Mouse (Mus musculus) limb, embryonic 10.5 days (tissue): ENCODE measurements at regions not wholly inside any gene's neighbourhood (a gene's known extent, or its start where the extent isn't known, plus 50 kb on each side); places are given as distances from the start of the nearest gene placed in this dataset.

Experiments
- DNase-seq: peaks from one replicate; pipeline ENCODE4 v3.0.0-alpha.2; 2017; ENCODE audit warnings: low spot score
- H3K27ac ChIP-seq: fragments of 300-500 bp; sonication (generic); 2 replicates; pipeline ENCODE4 v1.5.1; 2016; ENCODE audit warnings: mild to moderate bottlenecking
- H3K27me3 ChIP-seq: fragments of 300-500 bp; sonication (generic); 2 replicates; pipeline ENCODE4 v1.6.1; 2016; ENCODE audit warnings: low read depth, mild to moderate bottlenecking; ENCODE audit not compliant: poor library complexity, severe bottlenecking
- H3K36me3 ChIP-seq: fragments of 300-500 bp; sonication (generic); 2 replicates; pipeline ENCODE4 v1.6.1; 2016; ENCODE audit warnings: mild to moderate bottlenecking, moderate library complexity
- H3K4me1 ChIP-seq: fragments of 300-500 bp; sonication (generic); 2 replicates; pipeline ENCODE4 v1.6.1; 2016
- H3K4me3 ChIP-seq: fragments of 300-500 bp; sonication (generic); 2 replicates; pipeline ENCODE4 v1.5.1; 2016; ENCODE audit warnings: mild to moderate bottlenecking, moderate library complexity
- H3K9me3 ChIP-seq: fragments of 300-500 bp; sonication (generic); replicated peaks from 2 replicates; pipeline ENCODE4 v1.6.1; 2016; ENCODE audit warnings: mild to moderate bottlenecking
- WGBS: fragments of 180-500 bp; shearing (Covaris S2); methylation state at CpG from one replicate; pipeline ENCODE4 v1.1.7; 2016; 5-methylcytosine and 5-hydroxymethylcytosine counted together

GRCm38 (mm10) chrX:134890583-134890982 is 74.0 kb downstream of the Nxf2 start:
- Histone ChIP-seq H3K36me3 (no peaks in the 10 kb centered on the region), H3K9me3 (no peaks in the 10 kb centered on the region), H3K27me3 (peaks cover 30% of the 10 kb centered on the region), H3K4me1 (no peaks in the 10 kb centered on the region), H3K27ac (no peak overlapping the region), H3K4me3 (no peak overlapping the region)
- DNase-seq, result no peak
- 87% methylated on average over 3 of the region's 3 CpGs for WGBS

- 92% methylated on average over 3 of the region's 4 CpGs for WGBS
Measured at GRCm38 (mm10) chrX:134889634-134890033, 74.9 kb downstream of the Nxf2 start.

GRCm38 (mm10) chrX:134882334-134882733 is 73.3 kb upstream of the Armcx2 start:
- H3K36me3 ChIP-seq, result no peaks in the 10 kb centered on the region
- 89% methylated on average over 5 of the region's 5 CpGs for WGBS
- H3K4me1 ChIP-seq, result no peaks in the 10 kb centered on the region
- no peak for DNase-seq
- H3K4me3 ChIP-seq, result no peak overlapping the region
- H3K27ac ChIP-seq, result no peak overlapping the region
- no peaks in the 10 kb centered on the region for H3K9me3 ChIP-seq
- H3K27me3 ChIP-seq, result peaks cover 70% of the 10 kb centered on the region

More at GRCm38 (mm10) chrX:134889634-134890033, 74.9 kb downstream of the Nxf2 start:
- H3K4me3 ChIP-seq, result no peak overlapping the region
- no peaks in the 10 kb centered on the region for H3K9me3 ChIP-seq
- H3K27me3 ChIP-seq, result peaks cover 38% of the 10 kb centered on the region
- H3K4me1 ChIP-seq, result no peaks in the 10 kb centered on the region
- no peaks in the 10 kb centered on the region for H3K36me3 ChIP-seq
- no peak for DNase-seq
- no peak overlapping the region for H3K27ac ChIP-seq

GRCm38 (mm10) chrX:134879877-134880276 is 70.9 kb upstream of the Armcx2 start:
- Histone ChIP-seq H3K27me3 (peaks cover 76% of the 10 kb centered on the region), H3K9me3 (no peaks in the 10 kb centered on the region), H3K36me3 (no peaks in the 10 kb centered on the region), H3K4me3 (no peak overlapping the region), H3K4me1 (no peaks in the 10 kb centered on the region), H3K27ac (no peak overlapping the region)
- 74% methylated on average over 2 of the region's 2 CpGs for WGBS
- no peak for DNase-seq

- H3K4me3 ChIP-seq, result no peak overlapping the region
- H3K9me3 ChIP-seq, result no peaks in the 10 kb centered on the region
- no peaks in the 10 kb centered on the region for H3K4me1 ChIP-seq
- H3K27ac ChIP-seq, result no peak overlapping the region
- DNase-seq, result no peak
- peaks cover 78% of the 10 kb centered on the region for H3K27me3 ChIP-seq
- H3K36me3 ChIP-seq, result no peaks in the 10 kb centered on the region
- 84% methylated on average over 2 of the region's 2 CpGs for WGBS
Measured at GRCm38 (mm10) chrX:134878870-134879269, 69.8 kb upstream of the Armcx2 start.

GRCm38 (mm10) chrX:134874696-134875095 is 65.7 kb upstream of the Armcx2 start:
- no peaks in the 10 kb centered on the region for H3K36me3 ChIP-seq
- no peaks in the 10 kb centered on the region for H3K4me1 ChIP-seq
- H3K27ac ChIP-seq, result no peak overlapping the region
- no peak for DNase-seq
- H3K4me3 ChIP-seq, result no peak overlapping the region
- no peaks in the 10 kb centered on the region for H3K9me3 ChIP-seq
- 59% methylated on average over 2 of the region's 2 CpGs for WGBS
- peaks cover 80% of the 10 kb centered on the region for H3K27me3 ChIP-seq

GRCm38 (mm10) chrX:134873651-134874050 is 64.6 kb upstream of the Armcx2 start:
- no peak for DNase-seq
- Histone ChIP-seq H3K4me1 (no peaks in the 10 kb centered on the region), H3K27me3 (peaks cover 81% of the 10 kb centered on the region), H3K36me3 (no peaks in the 10 kb centered on the region), H3K9me3 (no peaks in the 10 kb centered on the region), H3K27ac (no peak overlapping the region), H3K4me3 (no peak overlapping the region)
- 31% methylated on average over 1 of the region's 1 CpGs for WGBS

- no peak for DNase-seq
- Histone ChIP-seq H3K4me3 (no peak overlapping the region), H3K27me3 (peaks cover 61% of the 10 kb centered on the region), H3K36me3 (no peaks in the 10 kb centered on the region), H3K9me3 (no peaks in the 10 kb centered on the region), H3K4me1 (no peaks in the 10 kb centered on the region), H3K27ac (no peak overlapping the region)
- 89% methylated on average over 1 of the region's 1 CpGs for WGBS
Measured at GRCm38 (mm10) chrX:134861641-134862040, 52.6 kb upstream of the Armcx2 start.
